Mouse (Mus musculus): ENCODE measurements around the gene Tex11. TPM values are rescaled to one million over a fixed set of nuclear protein-coding genes. Genes with fewer than 3 reads are reported as not detected.

The Tex11 gene
- polyA plus RNA-seq, 1 experiment from 2014 or later = 0.06 TPM

DNA sequence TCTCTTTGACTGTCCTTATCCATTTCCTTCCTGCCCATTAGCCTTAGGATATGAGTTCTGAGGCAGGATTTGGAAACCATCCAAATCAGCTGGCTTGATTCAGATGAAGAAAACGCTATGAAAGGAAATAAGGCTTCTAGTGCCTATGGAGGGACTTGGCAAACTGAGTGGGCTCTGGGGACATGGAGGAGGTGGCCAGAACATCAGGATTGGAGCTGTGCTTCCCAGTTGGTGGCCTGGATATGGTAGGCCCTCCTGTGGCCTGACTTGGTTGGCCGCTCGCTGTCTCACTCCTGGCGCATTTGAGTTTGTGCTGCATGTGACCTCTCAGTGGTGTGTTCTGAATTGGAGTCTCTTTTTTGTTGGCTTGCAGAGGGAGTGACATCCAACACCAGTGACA, 248.3 kb downstream of the Tex11 start:
- 71% methylated on average over 4 of the region's 4 CpGs for WGBS (ENCODE audit: insufficient replicate concordance)
- no peaks in the 10 kb centered on the region for H3K4me1 ChIP-seq (ENCODE audit: insufficient read depth)
- TF ChIP-seq EP300 (IDR thresholded peaks at IDR 0.05; ENCODE audit: low read depth) (no peak), CTCF (IDR thresholded peaks at IDR 0.05; ENCODE audit: low read depth) (no peak)
- DNase-seq = no peak
- no peak overlapping the region for H3K27ac ChIP-seq (ENCODE audit: low read depth)
- no peak overlapping the region for H3K4me3 ChIP-seq (ENCODE audit: low read depth, low read length)
- no peaks in the 10 kb centered on the region for H3K36me3 ChIP-seq (replicated peaks; ENCODE audit: insufficient read depth, low read length)
- no peak overlapping the region for H3K4me2 ChIP-seq (ENCODE audit: low read depth, low read length)
- H3K9me3 ChIP-seq (ENCODE audit: low read length) = no peaks in the 10 kb centered on the region
- ATAC-seq = no peak
- H3K27me3 ChIP-seq (ENCODE audit: insufficient read depth, low read length) = no peaks in the 10 kb centered on the region
- H3K9ac ChIP-seq (replicated peaks) = no peak overlapping the region

DNA sequence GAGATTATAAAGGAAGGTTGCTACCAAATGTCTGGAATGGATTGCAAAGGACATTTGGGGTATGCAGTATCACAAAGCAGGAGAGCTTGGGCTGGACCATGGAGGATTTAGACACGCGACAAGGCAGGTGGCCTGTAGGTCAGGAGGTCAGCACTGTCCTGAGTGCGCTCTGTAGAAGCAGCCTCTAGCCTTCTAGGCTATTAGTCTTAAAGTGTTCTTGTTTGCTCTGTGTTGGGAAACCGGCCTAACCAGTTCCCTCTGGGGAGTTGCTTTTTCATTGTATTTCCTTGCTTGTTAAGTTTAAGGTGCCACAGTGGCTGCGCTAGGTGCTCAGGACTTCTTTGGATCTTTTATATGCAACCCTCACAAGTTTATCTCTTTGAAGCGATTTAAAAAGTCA, 257.4 kb downstream of the Tex11 start:
- no peak for ATAC-seq
- no peak overlapping the region for H3K4me2 ChIP-seq (ENCODE audit: low read depth, low read length)
- DNase-seq = no peak
- no peaks in the 10 kb centered on the region for H3K9me3 ChIP-seq (ENCODE audit: low read length)
- H3K9ac ChIP-seq (replicated peaks) = no peak overlapping the region
- H3K27ac ChIP-seq (ENCODE audit: low read depth) = no peak overlapping the region
- no peaks in the 10 kb centered on the region for H3K36me3 ChIP-seq (replicated peaks; ENCODE audit: insufficient read depth, low read length)
- TF ChIP-seq EP300 (IDR thresholded peaks at IDR 0.05; ENCODE audit: low read depth) (no peak), CTCF (IDR thresholded peaks at IDR 0.05; ENCODE audit: low read depth) (no peak)
- H3K4me1 ChIP-seq (ENCODE audit: insufficient read depth) = no peaks in the 10 kb centered on the region
- H3K27me3 ChIP-seq (ENCODE audit: insufficient read depth, low read length) = no peaks in the 10 kb centered on the region
- WGBS (ENCODE audit: insufficient replicate concordance) = 56% methylated on average over 6 of the region's 6 CpGs
- H3K4me3 ChIP-seq (ENCODE audit: low read depth, low read length) = no peak overlapping the region

DNA sequence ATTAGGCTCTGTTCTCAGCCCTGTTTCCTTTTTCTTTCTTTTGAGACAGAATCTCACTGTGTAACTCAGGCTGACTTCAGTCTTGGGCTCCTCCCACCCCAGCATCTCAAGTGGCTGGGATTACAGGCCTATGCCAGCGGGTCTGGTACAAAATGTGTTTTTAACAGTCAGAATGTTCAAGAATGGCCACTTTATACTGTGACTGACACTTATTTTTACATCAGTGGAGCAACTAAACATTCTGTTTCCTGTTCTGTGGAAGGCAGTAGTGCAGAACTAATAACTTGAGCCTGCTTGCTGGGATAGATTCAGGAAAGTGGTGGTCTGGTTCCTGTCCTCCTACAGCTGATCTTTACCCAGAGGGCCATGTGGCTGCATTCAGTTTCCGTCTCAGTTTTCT, 258.8 kb downstream of the Tex11 start:
- 46% methylated on average over 2 of the region's 2 CpGs for WGBS (ENCODE audit: insufficient replicate concordance)
- no peak overlapping the region for H3K4me2 ChIP-seq (ENCODE audit: low read depth, low read length)
- H3K27ac ChIP-seq (ENCODE audit: low read depth) = no peak overlapping the region
- DNase-seq (no peak), ATAC-seq (no peak)
- H3K36me3 ChIP-seq (replicated peaks; ENCODE audit: insufficient read depth, low read length) = no peaks in the 10 kb centered on the region
- no peaks in the 10 kb centered on the region for H3K9me3 ChIP-seq (ENCODE audit: low read length)
- H3K4me3 ChIP-seq (ENCODE audit: low read depth, low read length) = no peak overlapping the region
- no peaks in the 10 kb centered on the region for H3K4me1 ChIP-seq (ENCODE audit: insufficient read depth)
- H3K27me3 ChIP-seq (ENCODE audit: insufficient read depth, low read length) = no peaks in the 10 kb centered on the region
- no peak overlapping the region for H3K9ac ChIP-seq (replicated peaks)
- TF ChIP-seq CTCF (IDR thresholded peaks at IDR 0.05; ENCODE audit: low read depth) (no peak), EP300 (IDR thresholded peaks at IDR 0.05; ENCODE audit: low read depth) (no peak)

DNA sequence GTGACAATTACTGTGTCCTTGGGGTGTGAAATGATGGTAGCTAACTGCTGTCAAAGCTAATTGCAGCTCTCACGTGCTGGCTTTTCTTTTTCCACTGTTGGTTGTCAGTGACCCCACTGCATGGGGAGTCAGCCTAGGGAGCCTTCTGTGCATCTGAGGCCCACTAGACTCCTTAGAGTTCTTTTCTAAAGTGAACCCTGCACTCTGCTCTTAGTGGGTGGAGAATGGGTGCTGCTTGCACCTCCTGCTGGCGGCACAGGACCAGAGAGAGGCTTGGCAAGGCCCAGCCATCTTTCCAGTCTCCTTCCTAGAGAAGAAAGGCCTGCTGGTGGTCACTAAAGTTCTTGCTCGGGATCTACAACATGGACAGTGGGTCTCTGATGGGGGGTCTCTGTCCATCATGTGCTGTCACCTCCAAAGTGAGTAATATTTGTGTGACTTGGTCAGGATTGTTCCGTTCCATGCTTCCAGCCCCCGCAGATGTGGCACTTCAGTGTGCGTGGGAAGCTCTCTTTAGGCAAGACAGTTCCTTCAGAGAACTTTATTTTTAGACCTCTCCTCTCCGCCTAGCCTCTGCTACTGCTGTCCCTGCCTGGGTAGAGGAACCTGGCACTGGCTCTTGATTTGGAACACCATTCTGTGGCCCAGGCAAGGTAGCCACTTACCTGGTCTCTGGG, 261.5 kb downstream of the Tex11 start:
- Histone ChIP-seq H3K27me3 (ENCODE audit: insufficient read depth, low read length) (no peaks in the 10 kb centered on the region), H3K4me3 (ENCODE audit: low read depth, low read length) (no peak overlapping the region), H3K36me3 (replicated peaks; ENCODE audit: insufficient read depth, low read length) (no peaks in the 10 kb centered on the region), H3K4me1 (ENCODE audit: insufficient read depth) (no peaks in the 10 kb centered on the region), H3K9ac (replicated peaks) (no peak overlapping the region), H3K9me3 (ENCODE audit: low read length) (no peaks in the 10 kb centered on the region), H3K27ac (ENCODE audit: low read depth) (no peak overlapping the region), H3K4me2 (ENCODE audit: low read depth, low read length) (no peak overlapping the region)
- 62% methylated on average over 7 of the region's 7 CpGs for WGBS (ENCODE audit: insufficient replicate concordance)
- TF ChIP-seq CTCF (IDR thresholded peaks at IDR 0.05; ENCODE audit: low read depth) = no peak
- ATAC-seq (no peak), DNase-seq (no peak)

DNA sequence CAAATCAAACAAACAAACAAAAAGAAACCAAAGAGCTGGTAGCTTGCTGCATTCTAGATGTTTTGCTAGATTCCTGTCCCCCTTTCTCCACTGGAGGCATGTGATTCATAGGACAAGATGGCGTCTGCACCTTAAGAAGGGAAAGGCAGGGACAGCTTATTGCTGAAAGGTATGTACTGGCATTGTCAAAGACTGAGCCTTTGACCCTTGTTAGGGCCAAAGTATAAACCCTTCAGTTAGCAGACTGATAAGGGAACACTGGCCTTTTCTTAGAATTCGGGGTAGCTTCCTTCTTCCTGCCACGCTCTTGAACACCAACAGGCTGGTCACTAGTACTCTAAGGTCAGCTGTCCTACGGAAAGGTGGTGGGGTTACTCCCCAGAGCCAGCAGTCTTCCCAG, 262.1 kb downstream of the Tex11 start:
- H3K4me1 ChIP-seq (ENCODE audit: insufficient read depth) = no peaks in the 10 kb centered on the region
- WGBS (ENCODE audit: insufficient replicate concordance) = 74% methylated on average over 4 of the region's 4 CpGs
- TF ChIP-seq EP300 (IDR thresholded peaks at IDR 0.05; ENCODE audit: low read depth) (no peak), CTCF (IDR thresholded peaks at IDR 0.05; ENCODE audit: low read depth) (no peak)
- H3K4me2 ChIP-seq (ENCODE audit: low read depth, low read length) = no peak overlapping the region
- DNase-seq (no peak), ATAC-seq (no peak)
- no peaks in the 10 kb centered on the region for H3K9me3 ChIP-seq (ENCODE audit: low read length)
- H3K4me3 ChIP-seq (ENCODE audit: low read depth, low read length) = no peak overlapping the region
- no peaks in the 10 kb centered on the region for H3K36me3 ChIP-seq (replicated peaks; ENCODE audit: insufficient read depth, low read length)
- H3K27ac ChIP-seq (ENCODE audit: low read depth) = no peak overlapping the region
- H3K9ac ChIP-seq (replicated peaks) = no peak overlapping the region
- H3K27me3 ChIP-seq (ENCODE audit: insufficient read depth, low read length) = no peaks in the 10 kb centered on the region

DNA sequence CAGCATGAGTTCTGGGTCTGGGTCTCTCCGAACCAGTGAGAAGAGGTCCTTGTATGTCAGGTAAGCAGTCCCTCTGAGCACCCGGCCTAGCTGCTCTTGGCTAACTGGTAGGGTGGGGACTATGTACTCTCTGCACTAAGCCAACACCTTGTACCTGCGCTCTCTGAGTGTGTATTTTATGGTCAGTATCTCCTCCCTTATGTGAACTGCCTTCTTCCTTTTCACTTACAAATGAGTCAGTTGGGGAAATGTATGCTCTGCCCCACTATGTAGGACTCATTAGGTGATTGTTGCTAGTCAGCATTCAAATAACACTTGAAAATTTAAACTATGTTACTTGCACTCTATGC, 262.8 kb downstream of the Tex11 start:
- 80% methylated on average over 3 of the region's 3 CpGs for WGBS (ENCODE audit: insufficient replicate concordance)
- Histone ChIP-seq H3K4me3 (ENCODE audit: low read depth, low read length) (no peak overlapping the region), H3K9ac (replicated peaks) (no peak overlapping the region), H3K27ac (ENCODE audit: low read depth) (no peak overlapping the region), H3K27me3 (ENCODE audit: insufficient read depth, low read length) (no peaks in the 10 kb centered on the region), H3K4me2 (ENCODE audit: low read depth, low read length) (no peak overlapping the region), H3K4me1 (ENCODE audit: insufficient read depth) (no peaks in the 10 kb centered on the region), H3K36me3 (replicated peaks; ENCODE audit: insufficient read depth, low read length) (no peaks in the 10 kb centered on the region), H3K9me3 (ENCODE audit: low read length) (no peaks in the 10 kb centered on the region)
- no peak for DNase-seq
- no peak for ATAC-seq
- no peak for TF ChIP-seq EP300 (IDR thresholded peaks at IDR 0.05; ENCODE audit: low read depth)
- no peak for TF ChIP-seq CTCF (IDR thresholded peaks at IDR 0.05; ENCODE audit: low read depth)
